Mouse (Mus musculus): ENCODE results near the gene Tmem164.

GRCm38 (mm10) chrX:142669312-142670091 is 11.7 kb upstream of the Tmem164 start:
- TF ChIP-seq CTCF (IDR thresholded peaks at IDR 0.05; ENCODE audit: extremely low read depth, insufficient read length, insufficient replicate concordance, low read depth, low read length) (no peak), POLR2A (IDR thresholded peaks at IDR 0.05; ENCODE audit: low read depth, low read length) (no peak)
